Mouse (Mus musculus) right cerebral cortex, adult 2 months (tissue): ENCODE measurements at regions not wholly inside any gene's neighbourhood (a gene's known extent, or its start where the extent isn't known, plus 50 kb on each side); places are given as distances from the start of the nearest gene placed in this dataset.
A peak's percentile ranks its signal among the peaks of the same experiment; 100 is the strongest.
"Not testable (repeated sequence)": the region's sequence is repeated elsewhere in the genome, so short reads cannot be mapped to it uniquely, and the experiment has no call there.

Experiments used
- DNase-seq, 2 experiments: peaks; one replicate each; pipeline ENCODE4 v3.0.0; 2021 to 2022; ENCODE audit warnings: low spot score in 2 of 2

DNA sequence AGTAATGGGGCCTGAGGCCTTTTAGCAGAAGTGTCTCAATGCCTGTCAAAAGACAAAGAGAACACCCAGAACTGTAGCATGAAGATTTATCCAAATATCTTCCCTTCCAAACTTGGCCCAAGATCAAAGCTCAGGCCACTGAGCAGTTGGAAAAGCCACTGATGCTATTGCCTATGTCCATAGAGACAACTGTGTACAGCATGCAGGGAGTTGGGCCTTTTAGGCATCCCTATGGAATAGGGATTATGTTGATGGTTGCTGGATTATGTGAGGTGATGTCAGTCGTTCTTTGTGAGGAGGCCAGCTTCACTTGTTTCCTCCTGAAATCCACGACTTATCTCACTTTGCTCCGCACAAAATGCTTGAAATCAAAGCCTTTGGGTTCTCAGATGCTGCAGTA is 153.1 kb upstream of the Gm17728 start:
- no peak for DNase-seq

DNA sequence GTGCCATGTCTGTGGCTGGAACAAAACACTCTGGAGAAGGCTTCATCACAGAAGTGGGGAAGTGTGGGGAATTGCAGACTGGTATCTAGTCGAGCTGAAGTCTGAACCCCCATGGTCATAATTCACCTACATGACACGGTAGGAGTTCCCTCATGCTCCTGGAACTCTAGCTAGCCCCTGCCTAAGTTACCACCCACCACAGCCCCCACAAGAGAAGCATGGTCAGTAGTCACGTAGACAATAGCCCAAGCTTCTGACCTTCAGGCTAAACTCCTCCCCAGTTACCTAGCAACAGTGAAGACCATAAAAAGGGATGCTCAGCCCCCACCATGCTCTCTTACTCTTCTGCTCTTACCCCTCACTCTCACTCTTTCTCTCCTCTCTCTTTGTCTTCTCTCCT is 143.8 kb upstream of the Gm17728 start:
- not testable (repeated sequence) for DNase-seq

DNA sequence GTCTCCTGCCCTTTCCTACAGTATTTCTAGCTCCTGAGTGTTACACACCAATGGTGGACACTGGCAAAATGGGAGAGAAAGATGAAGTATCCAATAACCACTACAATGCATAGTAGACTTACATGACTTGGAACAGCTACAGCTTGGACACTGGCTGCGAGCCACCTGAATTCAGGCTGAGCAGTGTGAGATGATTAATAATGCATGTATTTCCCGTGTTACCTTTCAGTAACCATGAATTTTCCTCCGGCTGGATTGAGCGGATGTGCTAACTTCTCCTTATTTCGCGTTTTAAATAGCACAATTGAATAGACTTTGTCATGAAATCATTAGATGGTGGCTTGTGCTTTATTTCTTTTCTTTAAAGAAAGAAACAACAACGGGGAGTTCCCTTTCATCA is 142.4 kb upstream of the Gm17728 start:
- DNase-seq = no peak

DNA sequence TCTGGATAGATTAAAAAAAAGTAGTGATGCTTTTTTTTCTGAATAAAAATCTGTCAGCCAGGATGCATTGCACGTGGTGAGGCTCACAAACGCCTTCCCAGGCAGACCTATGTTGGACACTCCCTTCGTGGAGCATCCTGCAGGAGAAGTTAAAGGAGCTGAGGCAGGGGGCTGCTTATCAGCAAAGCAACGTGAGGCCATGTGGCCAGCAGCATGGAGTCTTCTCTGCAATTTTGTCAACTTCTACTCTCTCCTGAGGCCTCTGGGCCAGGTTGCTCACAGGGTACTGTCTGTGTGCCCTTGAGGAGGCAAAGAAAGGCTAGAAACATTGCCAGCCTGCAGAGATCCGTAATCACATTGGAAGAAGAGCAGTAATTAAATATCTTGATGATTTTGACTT is 140.0 kb upstream of the Gm17728 start:
- DNase-seq = no peak

DNA sequence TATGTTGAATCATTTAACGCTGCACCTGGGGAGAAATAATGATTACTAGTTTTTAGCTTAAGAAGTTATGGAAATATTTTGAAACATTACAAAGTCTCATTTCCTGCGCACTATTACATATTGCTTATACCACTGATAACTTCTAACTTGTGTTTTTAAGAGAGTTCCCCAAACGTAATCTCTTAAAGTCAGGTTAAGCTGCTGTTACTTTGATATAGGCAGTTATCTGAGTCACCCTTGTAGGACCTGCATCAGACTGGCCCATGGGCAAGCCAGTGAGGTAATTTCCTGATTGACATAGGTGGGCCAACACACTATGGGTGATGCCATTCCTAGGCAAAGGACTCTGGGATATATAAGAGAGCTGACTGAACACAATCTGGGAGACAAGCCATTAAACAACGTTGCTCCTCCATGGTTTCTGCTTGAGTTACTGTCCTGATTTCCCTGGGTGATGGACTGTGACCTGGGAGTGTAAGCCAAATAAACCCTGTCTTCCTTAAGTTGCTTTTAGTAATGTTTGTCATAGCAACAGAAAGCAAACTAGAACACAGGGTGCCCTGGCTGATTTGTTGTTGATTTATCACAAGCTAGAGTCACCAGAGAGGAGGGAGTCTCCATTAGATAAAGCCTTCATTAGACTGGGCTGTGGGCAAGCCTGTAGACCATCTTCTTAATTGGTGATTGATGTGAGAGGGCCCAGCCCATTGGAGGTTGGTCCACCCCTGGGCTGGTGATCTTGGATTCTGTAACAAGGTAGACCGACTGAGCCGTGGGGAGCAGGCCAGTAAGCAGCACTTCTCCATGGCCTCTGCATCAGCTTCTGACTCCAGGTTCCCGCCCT is 139.3 kb upstream of the Gm17728 start:
- DNase-seq = no peak

DNA sequence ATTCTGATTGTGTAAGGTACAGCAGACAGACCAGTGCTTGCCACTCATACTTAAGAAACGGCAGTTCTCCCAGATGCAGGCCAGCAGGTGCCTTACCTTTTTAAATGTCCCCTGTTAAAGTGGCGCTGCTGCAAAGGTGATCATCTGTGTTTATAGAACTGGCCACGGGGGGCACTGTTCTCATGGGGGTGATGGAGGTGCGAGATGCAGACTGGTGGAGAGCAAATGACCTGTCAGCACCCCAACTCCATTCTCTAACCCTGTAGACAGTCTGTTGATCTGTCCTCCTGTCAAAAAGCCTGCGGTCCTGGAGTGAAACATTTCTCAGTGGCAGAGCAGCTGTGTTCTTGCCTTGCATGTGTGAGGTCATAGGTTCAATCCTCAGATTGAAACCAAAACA is 135.4 kb upstream of the Gm17728 start:
- DNase-seq = no peak

DNA sequence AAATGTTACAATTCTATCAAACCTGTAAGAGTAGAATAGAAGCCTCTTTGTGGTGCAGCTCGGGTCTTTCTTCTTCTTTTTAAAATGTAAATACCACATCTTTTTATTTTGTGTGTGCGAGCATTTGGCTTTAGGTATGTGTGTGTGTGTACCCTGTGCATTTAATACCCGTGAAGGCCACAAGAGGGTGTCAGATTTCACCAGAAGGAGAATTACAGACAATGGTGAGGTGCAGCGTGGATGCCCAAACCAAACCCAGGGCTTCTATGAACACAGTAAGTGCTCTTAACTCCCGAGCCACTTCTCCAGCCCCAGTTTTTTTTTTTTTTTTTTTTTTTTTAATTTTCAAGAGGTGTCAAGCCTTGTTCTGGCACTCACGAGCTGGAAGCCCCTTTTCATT is 135.0 kb upstream of the Gm17728 start:
- no peak for DNase-seq

DNA sequence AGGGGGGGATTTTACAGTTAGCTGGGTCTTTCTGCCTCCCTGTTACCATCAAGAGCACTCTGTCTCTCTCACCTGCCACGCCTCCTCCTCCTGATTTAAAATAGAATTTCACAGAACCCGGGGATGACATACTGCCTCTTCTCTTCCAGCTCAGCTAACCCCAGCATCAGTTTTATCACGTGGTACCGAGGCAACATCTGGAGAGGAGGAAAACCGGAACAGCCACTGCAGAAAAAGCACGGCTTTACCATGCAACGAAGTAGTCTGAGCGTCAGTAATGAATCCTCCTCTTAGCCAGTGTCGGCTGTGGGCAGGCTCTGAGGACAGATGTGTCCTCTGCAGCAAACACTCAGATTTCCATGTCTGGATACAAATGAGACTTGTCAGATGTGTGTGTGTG is 134.2 kb upstream of the Gm17728 start:
- peak in 1 of 2 experiments; percentile 15 for DNase-seq

DNA sequence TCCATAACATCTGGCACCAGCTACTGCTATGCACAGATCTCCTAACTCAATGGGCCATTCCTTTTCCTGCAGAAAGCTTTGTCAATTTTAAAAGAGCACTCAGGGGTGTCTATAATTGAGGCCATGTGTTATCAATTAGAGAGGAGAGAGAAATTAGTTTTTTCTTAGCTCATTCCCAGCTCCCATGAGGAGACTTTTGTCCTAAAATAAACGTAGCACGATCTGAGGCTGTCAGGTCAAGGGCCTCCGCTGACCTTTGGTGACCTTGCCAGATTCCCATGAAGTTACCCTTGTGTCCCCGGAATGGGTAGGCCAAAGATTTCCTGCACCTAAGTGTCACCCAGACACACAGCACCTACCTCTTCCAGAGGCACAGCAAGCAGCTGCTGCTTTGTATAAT is 130.3 kb upstream of the Gm17728 start:
- DNase-seq = no peak

DNA sequence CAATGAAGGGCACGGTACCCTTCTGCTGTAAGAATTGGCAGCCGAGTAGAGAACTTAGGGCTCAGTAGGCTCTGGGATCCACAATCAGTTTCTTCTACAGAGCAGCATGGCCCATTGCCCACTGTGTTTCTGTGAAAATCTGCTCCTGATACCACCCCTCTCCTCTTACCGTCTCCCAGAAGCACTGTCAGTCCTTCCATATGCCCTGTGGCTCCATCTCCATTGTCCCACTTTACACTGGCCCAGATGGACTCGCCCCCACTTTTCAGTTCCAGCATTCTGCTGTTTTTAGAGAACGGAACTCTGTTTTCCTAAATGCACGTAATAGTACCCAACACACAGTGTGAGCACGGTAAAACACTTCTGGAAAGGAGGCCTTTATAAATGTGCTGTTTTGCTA is 129.6 kb upstream of the Gm17728 start:
- peak; percentile 57 to 61 for DNase-seq

DNA sequence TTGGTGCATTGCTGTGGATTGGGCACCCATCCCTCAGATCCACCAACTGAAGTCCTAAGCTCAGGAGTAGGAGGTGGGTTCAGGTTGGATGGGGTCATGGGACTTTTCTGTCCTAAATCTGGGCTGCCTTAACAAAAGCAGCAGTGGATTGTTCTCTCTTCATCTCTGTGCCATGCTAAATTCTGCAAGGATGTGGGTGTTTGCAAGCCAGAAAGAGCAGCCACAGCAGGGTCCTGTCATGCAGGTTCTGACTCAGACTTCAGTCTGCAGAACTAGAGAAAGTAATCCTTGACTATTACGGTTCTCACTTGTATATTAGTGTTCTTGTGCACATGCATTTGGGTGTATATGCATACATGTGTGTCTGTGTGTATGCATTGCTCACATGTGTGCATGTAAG is 125.5 kb upstream of the Gm17728 start:
- peak; percentile 20 to 27 for DNase-seq

DNA sequence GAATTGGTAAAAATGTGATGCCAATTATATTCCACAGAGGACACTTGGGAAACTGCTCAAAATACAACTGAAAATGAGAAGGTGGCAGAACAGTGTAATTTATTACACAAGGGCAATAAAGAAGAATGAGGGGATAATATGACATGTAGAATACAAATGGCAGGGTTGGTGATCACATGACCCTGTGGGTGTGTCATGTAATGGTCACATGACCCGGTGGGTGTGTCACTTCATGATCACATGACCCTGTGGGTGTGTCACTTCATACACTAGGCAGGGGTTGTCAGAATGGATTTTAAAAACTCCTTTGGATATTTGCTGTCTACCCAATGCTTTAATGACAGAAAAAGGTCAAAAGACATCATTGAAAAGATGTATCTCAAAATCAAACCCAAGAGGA is 123.6 kb upstream of the Gm17728 start:
- no peak for DNase-seq

DNA sequence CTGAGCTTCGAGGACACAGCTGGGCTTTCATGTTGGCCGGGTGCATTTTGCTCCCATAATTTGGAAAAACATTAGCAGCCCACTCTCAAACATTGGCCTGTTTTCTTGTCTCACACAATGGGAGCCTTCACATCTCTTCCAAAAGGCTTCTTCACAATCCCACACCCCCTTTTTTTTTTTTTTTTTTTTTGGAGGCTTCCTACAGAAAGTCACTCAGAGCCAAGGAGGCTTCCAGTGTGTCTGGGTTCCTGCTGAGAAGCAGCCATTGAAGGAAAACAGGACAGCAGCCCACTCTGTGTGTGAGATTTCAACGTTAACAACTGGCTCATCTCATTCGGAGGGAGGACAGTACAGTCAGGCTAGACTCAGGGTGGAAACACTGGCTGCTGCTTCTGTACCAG is 120.8 kb upstream of the Gm17728 start:
- DNase-seq = peak; percentile 23 to 45

DNA sequence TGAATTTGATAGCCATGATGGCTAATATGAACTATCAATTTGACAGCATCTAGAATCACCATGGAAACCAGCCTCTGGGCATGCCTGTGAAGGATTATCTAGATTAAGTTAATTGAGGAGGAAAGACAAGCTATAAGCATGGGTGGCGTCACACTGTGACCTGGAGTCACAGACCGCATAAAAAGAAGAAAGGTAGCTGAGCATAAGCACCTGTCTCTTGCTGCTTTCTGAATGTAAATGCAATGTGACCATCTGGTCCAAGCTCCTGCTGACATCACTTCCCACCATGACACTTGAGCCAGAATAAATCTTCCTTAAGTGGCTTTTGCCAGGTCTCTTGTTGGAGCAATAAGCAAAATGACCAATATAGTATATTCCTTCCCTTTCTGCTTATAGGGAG is 113.4 kb upstream of the Gm17728 start:
- DNase-seq = no peak

DNA sequence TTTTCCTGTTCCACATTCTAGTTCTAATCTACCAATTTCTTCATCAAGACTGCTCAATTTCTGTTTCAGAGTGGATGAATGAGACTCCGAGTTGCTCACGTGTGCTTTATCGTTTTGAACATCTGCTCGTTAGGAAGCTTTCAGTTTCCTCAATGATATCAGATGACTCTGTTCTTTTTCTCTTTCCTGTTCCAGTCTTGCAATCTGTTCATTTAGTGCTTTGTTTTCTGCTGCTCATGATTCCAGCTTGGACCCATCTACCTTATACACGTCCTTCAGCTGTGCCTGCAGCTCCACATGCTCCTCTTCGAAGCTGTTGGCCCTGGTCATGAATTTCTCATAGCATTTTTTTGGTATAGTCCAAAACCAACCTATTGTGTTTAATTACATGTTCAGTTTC is 99.1 kb upstream of the Gm17728 start:
- DNase-seq = no peak

DNA sequence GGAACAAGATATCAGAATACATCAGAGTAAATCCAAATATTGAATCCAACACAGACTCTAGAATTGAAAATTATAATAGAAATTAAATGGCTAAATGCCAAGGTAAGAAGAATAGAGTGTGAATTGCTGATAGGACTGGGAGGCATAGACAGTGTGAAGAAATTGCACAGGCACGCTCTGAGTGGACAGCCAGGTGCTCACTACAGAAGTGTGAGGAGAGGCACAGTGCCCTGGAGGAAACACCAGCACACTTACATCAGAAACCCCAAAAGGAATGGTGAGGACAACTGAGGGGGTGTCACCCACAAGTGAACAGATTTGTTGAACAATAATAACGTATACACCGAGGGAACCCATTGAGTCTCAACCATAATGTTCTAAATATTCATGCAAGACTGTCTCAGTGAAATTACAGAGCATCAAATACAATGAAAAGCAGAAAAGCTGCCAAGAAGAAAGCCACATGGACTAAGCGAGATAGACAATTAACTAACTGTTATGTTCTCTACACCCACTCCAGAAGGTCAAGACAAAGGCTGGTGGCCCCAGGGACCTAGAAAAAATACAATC is 92.9 kb upstream of the Gm17728 start:
- DNase-seq = no peak

DNA sequence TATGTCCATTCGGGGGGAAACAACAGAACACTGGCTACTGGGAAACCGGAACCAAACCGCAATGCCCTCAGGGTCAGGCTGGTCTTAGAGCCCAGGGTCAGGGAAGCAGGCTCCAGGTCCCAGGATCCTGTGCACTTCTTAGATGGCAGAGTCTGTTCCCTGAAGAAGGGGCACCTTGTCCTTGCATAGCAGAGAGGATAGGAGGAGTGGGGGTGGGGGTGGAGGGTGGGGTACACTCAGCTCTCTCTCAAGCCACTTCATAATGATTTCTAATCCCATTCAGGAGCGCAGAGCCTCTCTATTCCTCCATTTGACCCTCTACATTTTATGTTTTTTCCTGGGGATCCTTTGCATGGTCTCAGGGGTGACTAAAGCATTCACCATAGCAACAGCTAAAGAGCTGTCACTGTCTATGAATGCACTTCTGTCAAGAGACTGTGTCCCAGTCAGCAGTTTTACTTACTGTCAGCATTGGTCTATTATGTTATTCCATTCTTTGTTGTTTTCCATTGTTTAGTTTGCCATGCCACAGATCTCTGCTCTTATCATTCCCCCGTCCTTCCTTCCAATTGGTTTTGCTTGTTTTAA is 64.2 kb upstream of the Gm17728 start:
- DNase-seq = no peak
